Mouse (Mus musculus) granulocyte monocyte progenitor cell, adult 5-6 weeks (primary cell): Measurements from ENCODE around the gene Tgds. TPM values are rescaled to one million over a fixed set of nuclear protein-coding genes. Genes with fewer than 3 reads are reported as not detected.
"Not testable (repeated sequence)": the region's sequence is repeated elsewhere in the genome, so short reads cannot be mapped to it uniquely, and the experiment has no call there.

Source experiments
- ATAC-seq: replicated peaks from 2 replicates; pipeline ENCODE4 v1.8.0; 2016; ENCODE audit warnings: mild to moderate bottlenecking, moderate TSS enrichment, inconsistent platforms; ENCODE audit not compliant: poor library complexity, severe bottlenecking
- total RNA-seq, 2 experiments: library from RNA; stranded (forward) in 1 of 2; stranded (reverse) in 1 of 2; fragments of 200-712, 200-1000 nt in 1 of 2; fragments of >200 nt in 1 of 2; fragmentation: Nextera tagmentation in 1 of 2; gene quantifications; 2 replicates each; pipeline ENCODE4 v1.2.3; 2014 to 2017

Tgds gene
- total RNA-seq (2014; fragmentation: Nextera tagmentation) (14.2 and 34.4 TPM in 2 replicates), total RNA-seq (2017) (18.0 and 31.4 TPM in 2 replicates)

DNA sequence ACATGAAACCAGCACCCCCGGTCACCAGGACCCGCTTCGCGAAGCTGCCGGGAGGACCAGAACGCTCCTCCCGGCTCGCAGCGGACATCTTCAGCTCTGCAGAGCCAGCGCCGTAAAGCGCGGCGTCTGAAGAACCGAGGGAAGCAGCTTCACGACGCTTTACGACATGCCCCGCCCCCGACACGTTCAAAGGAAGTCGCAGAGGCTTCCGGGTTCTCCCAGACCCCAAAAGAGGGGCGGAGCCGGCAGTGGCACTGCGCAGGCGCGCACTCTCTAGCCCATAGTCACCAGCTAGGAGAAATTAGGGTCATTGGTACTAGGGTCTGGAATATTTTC lies at the start of gene Tgds:
Tgds (minus strand) TSS at position 114 of the 336 bp plus-strand sequence.
- ATAC-seq = peak; percentile 81

DNA sequence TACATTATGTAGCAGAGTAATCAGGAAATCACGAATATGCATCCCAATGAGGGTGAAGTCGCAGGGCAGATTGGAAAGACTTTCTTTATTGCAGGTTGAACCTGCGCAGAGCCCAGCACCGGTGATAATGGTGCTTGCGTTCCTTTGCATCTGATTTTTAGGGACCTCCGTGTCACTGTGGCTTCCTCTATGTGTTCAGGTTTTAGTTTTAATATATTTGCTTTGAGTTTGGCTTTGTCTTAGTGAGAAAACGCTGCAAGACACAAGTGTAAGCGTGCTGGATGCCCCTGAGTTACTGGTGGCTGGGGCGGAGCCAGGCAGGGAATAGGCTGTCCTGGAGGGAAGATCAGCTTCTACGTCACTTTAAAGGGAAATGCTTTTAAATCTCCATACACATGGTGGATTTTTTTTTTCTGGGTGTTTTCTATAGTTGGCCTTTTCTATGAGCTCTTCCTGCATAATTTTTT lies 48.2 kb upstream of the Tgds start:
- ATAC-seq = peak; percentile 69

DNA sequence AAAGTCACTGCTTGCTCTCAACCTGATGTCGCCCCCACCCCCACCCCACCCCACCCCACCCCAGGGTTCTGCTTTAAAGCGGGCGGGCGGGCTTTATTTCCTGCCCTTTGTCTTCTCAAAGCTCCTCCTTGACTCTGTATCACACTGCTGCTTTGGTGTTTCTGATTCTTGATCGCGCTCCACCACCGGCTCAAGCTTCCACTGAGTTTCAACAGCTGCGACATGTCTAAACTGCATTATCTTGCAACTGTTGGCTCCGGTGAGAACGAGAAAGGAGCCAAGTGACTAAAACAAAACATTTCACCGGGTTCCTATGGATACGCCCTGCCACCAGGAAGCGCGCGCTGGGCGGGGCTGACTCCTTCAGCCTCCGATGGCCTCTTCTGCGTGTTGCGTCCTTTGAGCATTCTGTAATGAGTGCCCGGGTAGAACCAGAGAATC lies 47.6 kb upstream of the Tgds start:
- peak; percentile 94 for ATAC-seq

DNA sequence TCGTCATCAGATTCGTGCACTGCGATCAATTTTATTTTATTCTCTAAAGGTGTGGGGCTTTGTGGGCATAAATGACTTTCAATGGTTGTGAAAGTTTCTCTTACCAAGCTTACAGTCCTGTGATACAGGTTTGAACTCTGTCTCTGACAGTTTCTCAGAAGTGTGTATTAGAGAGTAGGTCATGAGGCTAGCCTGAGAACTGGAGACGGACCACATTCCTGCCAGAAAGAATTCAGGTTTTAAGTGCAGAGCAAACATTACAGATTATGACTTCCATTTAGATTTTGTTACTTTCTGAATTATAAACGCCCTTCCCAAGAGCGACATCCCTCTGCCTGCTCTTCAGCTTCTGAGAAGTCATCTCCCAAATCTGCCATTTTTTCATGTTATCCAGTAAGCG lies 47.1 kb upstream of the Tgds start:
- no peak for ATAC-seq

DNA sequence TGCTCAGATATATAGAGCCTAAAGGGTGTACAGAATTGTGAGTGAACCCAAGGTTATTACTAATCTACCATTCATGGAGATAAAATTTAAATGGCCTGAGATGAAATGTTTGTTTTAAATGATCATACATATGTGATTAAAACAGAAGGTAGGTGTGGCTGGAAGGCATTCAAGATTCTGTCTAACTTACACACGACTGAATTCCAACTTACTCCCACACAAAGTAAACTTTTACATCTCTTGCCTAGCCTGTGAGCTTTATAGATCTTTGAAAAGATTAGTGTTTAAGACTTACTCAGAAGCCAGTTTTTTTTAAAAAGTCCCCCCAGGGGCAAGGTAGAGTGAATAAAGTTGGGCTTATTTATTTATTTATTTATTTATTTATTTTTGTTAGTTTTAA lies 46.7 kb upstream of the Tgds start:
- ATAC-seq = no peak

DNA sequence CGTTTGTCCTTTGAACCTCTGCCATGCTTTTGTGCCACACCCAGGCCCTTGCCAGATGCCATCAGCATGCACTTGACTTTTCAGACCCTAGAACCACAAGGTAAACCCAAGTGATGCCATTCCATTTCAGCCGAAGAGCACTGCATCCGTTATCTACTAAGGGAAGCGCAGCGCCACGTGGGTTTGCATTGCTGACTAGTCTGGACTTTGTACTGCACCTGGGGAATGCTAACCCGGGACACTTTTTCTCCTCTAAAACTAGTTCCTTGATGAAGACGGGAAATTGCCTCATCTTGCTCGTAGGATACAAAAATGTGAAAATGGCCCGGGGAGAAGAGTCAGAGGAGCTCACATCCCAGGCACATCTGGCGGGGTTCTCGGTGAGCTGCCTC lies 43.1 kb upstream of the Tgds start:
- no peak for ATAC-seq

DNA sequence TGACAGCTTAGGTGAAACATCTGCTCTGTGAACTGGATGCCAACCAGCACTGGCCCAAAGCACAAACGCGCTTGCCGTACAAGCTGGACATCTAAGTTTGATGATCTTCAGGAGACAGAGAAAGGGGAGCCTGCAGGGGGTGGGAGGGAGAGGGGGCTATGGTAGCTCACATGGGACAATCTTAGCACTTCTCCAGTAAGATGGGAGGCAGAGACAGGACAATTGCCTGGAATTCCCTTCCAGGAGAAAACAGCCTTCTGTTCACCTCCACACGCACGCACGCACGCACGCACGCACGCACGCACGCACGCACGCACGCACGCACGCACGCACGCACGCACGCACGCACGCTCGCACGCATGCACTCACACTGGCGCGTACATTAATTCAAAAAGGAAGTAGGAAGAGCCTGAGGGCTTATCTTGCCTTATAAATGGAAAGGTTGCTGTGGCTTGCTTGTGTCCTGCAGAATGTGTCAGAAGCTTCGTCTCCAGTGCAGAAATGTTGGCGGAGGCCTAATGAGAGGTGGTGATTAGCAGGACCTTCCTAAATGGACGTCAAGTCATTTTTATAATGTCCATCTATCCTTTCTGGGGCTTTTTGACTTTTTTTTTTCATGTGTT lies 42.6 kb upstream of the Tgds start:
- no peak for ATAC-seq

DNA sequence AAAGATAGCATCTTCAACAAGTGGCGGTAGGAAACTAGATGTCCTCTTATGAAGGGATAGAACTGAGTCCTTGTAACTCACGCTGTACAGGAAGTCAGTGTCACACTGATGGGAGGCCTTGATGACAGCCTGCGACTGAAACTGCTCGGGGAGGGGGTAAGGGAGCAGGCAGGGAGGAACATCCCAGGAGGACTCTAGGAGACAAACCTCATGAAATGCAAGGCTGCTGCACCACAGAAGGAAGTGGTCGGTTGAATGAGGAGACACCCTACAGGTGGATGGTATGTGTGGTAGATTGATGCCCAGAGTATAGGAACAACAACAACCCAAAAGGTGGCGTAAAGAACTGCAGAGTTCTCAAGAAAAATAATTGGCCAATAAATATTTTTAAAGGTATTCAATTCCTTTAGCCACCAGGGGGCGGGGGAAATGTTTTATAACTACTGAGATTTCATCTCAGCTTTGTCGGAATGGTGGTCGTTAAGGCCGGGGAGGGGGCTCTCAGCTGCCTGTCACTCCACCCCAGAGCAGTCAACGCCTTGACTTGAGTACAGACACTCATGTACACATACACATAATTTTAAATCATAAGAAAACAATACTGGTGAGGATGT lies 41.1 kb upstream of the Tgds start:
- no peak for ATAC-seq

DNA sequence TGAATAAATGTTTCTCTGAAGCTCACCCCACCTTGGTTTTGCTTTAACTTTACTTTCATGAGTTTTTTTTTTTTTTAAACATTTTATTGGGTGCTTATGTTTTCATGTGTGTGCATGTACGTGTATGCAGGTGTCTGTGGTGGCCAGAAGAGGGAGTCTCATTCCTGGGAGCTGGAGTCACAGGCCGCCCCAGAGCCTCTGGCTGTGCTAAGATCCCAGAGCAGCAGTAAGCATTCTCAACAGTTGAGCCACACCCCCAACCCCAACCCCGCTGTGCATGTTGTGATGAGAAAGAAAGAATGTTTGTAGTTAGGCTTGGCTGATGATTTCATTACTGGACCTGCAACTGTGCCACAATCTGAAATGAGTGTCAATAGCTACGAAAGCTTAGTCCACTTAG lies 36.2 kb upstream of the Tgds start:
- ATAC-seq = no peak

DNA sequence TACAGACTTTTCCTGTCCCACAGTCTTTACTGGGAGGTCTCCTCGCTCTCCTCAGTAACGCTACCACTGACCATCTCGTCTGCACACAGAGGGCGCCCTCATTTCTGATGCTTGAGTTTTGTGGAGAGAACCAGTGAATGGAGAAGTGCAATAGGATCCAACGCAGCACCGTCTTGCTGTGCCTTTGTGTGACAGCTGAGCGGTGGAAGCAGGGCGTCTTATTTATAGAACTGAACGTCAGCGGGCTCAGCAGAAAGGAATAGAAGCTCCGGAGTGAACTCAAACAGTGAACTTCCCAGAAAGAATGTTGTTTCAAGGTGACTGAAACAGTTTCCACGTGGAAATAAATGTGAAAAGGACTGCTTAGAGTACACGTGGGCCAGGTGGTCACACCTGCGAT lies 30.1 kb upstream of the Tgds start:
- no peak for ATAC-seq

DNA sequence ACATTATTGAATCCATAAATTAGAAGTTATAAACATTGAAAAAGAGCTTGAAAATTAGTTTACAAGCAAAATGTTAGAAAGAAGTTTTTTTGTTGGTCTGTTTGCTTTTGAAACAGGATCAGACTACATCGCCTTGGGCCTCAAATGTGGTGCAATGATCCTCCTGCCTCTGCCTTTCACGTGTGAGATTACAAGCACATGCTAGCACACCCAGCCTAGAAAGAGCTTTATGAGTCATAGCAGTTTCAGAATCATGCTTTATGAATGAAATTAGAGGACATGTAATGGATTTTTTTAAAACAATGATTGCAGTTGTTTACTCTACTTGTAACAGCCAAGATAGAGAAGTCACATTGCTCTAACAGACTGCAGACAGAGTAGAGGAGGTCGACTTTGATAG lies 29.2 kb upstream of the Tgds start:
- ATAC-seq = no peak

DNA sequence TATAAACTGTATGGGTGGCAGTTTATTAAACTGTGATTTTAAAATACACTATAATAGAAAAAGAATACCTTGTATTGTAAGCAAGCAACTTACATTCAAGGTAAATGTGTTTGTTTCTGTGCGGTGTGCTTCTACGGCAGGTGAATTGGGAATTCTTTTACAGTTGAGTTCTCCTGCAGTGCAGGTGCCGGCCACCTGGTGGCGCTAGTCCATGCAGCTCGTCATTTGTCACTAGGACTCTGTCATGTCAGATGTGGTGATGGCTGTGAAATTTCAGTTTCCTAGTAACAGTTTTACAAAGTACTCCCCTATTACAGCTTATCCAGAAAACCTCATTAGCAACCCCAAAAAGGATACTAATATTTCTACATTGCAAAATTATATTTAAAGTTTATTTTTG lies 24.6 kb upstream of the Tgds start:
- ATAC-seq = peak; percentile 81

DNA sequence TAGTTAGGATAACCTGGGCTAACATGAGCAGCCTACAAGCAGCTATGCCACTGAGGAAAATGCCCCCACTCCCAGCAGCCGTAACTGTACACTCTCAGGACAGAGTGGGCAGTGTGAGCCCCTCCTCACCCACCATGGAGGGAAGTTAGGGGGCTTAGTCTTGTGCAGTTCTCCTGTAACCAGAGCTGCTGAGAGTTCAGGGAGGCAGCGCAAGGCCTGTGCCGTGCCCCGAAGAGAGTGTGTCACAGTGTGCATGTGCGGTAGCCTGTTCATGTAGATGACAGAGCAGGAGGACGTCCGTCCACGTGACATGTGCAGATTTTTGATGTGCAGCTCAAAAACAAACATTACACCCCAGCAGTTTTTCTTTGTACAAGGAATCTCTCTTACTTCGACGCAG lies 24.2 kb upstream of the Tgds start:
- no peak for ATAC-seq

DNA sequence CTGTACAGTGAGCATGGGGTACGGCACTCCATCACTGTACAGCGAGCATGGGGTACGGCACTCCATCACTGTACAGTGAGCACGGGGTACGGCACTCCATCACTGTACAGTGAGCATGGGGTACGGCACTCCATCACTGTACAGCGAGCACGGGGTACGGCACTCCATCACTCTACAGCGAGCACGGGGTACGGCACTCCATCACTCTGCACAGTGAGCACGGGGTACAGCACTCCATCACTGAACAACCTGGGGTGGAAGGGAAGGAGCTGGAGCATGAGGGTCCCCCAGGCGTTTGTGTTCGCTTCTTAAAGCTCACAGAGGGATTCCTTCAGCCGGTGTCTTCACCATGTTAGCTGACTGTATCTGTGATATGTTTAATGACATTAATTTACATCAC lies 23.5 kb upstream of the Tgds start:
- ATAC-seq = not testable (repeated sequence)

DNA sequence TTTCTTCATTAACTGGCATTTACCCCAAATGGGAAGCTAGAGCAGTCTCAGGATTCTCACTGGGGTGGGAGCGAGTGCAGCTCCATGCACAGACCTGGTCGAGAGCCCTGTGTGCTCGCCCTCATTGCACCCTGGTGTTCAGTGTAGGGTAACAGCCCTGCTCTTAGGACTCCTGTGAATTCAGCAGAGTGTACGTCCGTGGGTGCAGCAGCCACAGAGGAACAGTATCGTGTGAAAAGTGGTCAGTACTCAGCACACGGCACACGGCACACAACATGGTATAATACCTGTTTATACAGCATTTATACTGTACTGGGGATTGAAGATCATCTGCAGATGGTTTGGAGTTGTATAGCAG lies 19.7 kb upstream of the Tgds start:
- no peak for ATAC-seq

DNA sequence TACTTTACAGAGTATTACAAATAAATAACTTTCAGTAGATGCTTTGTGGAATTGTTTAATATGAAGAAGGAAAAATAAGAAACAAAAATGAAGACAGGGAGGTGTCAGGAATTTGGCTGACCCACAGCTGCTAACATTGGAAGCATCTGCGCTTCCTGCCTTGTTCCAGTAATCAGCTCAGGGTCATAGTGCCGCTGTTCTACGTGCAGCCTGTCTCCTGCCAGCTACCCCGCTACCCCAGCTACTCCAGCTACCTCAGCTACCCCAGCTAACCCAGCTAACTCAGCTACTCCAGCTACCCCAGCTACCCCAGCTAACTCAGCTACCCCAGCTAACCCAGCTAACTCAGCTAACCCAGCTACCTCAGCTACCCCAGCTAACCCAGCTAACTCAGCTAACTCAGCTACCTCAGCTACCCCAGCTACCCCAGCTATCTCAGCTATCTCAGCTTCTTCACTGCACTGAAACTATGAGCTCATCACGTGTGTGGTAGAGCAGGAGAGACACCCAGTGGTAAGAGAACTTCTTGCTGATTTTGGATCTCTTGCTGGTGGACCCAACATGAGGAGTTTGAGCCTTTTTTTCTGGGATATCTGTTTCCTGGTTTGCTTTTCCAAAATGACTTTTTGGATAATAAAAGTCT lies 19.2 kb upstream of the Tgds start:
- ATAC-seq = no peak

DNA sequence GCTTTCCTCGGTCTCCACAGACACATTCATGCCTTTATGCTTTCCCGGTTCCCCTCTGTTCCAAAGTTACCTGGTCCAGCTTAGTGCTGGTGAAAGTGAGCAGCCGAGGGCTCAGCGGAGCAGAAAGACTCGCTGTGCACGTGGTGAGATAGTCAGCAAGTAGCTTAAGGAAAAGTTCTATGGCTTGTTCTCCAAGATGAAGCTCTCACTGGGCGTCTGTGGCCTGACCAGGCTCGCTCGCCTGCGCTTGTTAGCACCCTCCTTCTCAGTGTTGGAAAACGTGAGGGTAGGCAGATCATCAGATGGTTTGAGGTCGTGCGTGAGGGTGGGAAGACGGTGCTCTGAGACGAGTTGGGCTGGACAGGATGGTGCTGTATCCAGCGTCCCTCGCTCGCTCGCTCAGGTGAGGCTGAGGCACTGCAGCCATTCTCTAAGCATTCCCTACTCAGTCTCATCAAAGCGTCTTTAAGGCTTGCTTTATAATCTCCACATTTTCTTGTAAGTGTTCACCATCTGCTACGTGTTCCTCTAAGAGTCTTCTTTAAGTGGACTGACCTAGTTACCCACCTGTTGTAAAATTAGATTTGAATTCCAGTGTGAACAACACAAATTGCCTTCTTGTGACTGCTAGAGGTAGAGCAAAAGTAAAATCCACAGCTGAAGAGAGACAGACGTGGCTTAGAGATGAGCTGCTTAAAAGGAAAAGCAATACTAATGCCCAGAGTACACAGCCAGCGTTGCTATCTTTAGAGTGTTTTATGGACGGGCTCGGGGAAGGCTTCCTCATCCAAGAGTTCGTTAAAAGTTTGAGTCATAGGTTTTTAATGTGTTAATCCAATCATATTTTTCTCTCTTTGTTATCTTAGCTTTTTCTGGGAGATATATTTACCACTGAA lies 18.3 kb upstream of the Tgds start:
- no peak for ATAC-seq

DNA sequence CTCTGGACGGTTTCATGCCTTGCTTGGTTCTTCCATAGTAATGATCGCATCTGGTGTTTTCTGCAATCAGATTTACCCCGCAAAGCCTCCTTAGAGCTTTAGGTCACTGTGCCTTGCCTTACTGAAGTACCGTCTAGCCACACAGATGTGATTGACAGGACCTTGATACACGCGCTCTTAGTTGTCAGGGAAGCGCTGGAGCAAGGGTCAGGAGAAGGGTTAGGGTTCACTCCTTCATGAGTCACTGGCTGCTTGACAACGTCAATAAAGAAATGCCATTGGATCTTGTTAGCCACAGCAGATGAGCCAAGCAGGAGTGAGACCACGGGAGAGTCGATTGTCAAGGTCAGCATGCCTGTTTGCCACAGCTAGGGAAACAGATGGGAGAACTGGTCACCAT lies 16.0 kb upstream of the Tgds start:
- ATAC-seq = no peak

DNA sequence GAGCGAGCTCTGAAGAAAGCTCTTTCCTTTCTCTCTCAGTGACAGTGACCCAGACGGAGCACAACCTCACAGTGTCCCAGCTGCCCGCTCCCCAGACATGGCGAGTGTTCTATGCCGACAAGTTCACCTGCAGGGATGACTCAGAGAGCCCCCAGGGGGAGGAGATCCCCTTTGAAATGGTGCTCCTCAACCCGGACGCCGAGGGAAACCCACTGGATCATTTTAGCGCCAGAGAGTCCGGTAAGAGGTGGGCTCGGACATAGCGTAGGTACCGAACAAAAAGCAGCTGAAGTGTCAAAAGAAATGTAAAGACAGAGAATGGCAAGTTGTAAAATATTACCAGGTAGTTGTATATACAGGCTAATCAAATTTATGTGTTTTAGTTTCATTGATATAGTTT lies 15.5 kb upstream of the Tgds start:
- ATAC-seq = no peak

DNA sequence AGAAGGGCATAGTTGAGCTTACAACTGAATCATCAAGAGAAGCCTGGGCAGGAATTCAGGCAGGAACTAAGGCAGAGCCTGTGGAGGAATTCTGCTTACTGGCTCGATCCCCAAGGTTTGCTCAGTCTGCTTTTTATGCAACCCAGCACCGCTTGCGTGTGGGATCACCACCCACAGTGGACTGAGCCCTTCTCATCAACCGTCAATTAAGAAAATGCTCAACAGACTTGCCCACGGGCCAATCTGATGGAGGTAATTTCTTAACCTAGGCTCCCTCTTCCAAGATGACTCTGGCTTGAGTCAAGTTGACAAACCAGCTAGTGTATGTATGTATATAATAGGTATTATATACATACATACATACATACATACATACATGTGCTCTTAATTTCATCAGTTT lies 9.7 kb upstream of the Tgds start:
- ATAC-seq = no peak

DNA sequence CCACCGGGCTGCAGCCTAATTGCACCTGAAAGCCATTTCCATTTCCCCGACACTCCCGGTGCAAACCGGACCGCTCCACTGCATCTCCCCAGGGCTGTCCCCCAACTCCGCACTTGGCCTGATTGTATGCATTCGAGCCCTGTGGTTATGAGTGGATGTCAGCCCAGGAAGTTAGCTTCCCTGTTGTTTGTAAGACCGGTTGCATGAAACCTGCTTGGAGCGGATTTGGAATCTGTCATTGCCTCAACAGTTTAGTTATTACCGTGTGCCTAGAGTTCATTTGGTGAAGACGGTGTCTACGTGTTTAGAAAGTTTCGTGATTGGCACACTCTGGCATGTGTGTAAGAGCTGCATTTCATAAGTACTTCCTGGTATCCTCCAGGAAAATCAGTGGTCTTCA lies 4.9 kb upstream of the Tgds start:
- peak; percentile 38 for ATAC-seq
